Mouse (Mus musculus) embryonic fibroblast, embryonic 13.5 days (primary cell): ENCODE measurements around the gene Apeh.

Source experiments
- CTCF ChIP-seq: IDR thresholded peaks from 2 replicates; pipeline ENCODE4 v1.5.1; 2011; ENCODE audit warnings: mild to moderate bottlenecking, control low read depth, low read length, moderate library complexity, borderline replicate concordance; ENCODE audit not compliant: insufficient read depth
- POLR2A ChIP-seq: IDR thresholded peaks from 2 replicates; pipeline ENCODE4 v1.6.1; 2011; ENCODE audit warnings: low read depth, mild to moderate bottlenecking, control low read depth, low read length, moderate library complexity

- TF ChIP-seq CTCF (no peak), POLR2A (no peak)
These were observed 11.7 kb upstream of the Apeh start for GRCm38 (mm10) chr9:108106090-108106489.
